Mouse (Mus musculus) megakaryocyte, embryonic 14.5 days (primary cell): ENCODE results near the gene Ddx5. TPM values are rescaled to one million over a fixed set of nuclear protein-coding genes. Genes with fewer than 3 reads are reported as not detected.
A peak's percentile ranks its signal among the peaks of the same experiment; 100 is the strongest.

ENCODE experiments used
- H3K27me3 ChIP-seq: replicated peaks from 2 replicates; pipeline ENCODE3; 2012; ENCODE audit warnings: inconsistent platforms
- H3K36me3 ChIP-seq: replicated peaks from 2 replicates; pipeline ENCODE3; 2012; ENCODE audit warnings: low read length, inconsistent platforms, mixed read lengths
- H3K4me1 ChIP-seq: 2 replicates; pipeline ENCODE4 v1.6.1; 2012; ENCODE audit warnings: inconsistent platforms
- H3K4me3 ChIP-seq: replicated peaks from 2 replicates; pipeline ENCODE3; 2012; ENCODE audit warnings: moderate library complexity, mild to moderate bottlenecking, inconsistent platforms
- H3K9me3 ChIP-seq: 2 replicates; pipeline ENCODE4 v1.6.1; 2012; ENCODE audit warnings: inconsistent platforms
- FLI1 ChIP-seq: IDR thresholded peaks from 2 replicates; pipeline ENCODE4 v1.6.1; 2012; ENCODE audit warnings: low read length, inconsistent platforms, mixed read lengths
- GATA1 ChIP-seq: IDR thresholded peaks from 3 replicates; pipeline ENCODE4 v1.6.1; 2012; ENCODE audit warnings: mixed read lengths, low read length, inconsistent platforms, borderline replicate concordance
- polyA plus RNA-seq: library from polyadenylated mRNA; stranded (reverse); fragments of >175 nt; gene quantifications from 2 replicates; pipeline ENCODE4 v1.2.3, GENCODE M21; 2012; ENCODE audit warnings: low replicate concordance; ENCODE audit not compliant: insufficient read depth

The Ddx5 gene
- 1,300 and 3,413 TPM in 2 replicates for polyA plus RNA-seq

DNA sequence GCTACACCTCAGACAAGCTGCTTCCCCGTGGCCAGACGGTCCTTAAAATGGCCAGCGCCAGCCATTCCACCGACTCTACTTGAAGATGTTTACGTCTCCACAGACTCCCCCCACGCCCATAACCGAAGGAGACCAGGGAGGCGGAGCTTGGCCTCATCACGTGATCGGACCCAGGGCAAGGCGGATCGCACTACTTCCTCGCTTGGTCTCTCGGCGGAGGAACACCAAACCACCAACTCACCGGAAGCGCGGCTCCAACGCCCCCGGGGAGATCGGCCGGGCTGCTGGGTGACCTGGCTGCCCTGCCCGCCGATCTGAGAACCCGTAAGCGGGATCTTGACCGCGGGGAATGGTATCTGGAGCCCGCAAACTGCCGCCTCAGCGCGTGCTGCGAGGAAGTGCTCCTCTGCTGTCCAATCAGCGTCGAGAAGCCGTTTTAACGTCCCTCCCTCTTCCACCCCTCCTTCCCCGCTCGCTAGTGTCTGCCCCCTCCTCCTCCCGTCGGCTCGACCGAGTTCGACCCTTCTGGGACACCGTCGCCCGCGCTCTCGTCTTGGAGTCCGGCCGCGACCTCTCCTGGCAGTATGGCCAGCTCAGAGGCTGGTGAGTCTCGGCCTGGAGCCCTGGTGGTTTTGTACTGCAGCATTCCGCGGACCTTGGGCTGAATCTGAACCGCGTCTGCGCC is at the start of gene Ddx5, which contains the start of gene Cep95:
Gene Ddx5 (minus strand): TSS at position 411 of the 685 bp plus-strand sequence.
Gene Cep95 (plus strand): TSS at position 478 of the 685 bp plus-strand sequence.
- Histone ChIP-seq H3K4me3 (peak within 1 kb of the TSS; percentile 95), H3K36me3 (peaks cover 64% of the 10 kb centered on the region), H3K9me3 (no peaks in the 10 kb centered on the region), H3K27me3 (no peaks in the 10 kb centered on the region), H3K4me1 (peaks cover 37% of the 10 kb centered on the region)
- TF ChIP-seq GATA1 (no peak), FLI1 (peak; percentile 55; the same call in 1 of the 2 replicates)

GRCm38 (mm10) chr11:106828079-106828478 is 39.1 kb upstream of the Ddx5 start:
- H3K27me3 ChIP-seq = no peaks in the 10 kb centered on the region
- H3K4me1 ChIP-seq = no peaks in the 10 kb centered on the region

DNA sequence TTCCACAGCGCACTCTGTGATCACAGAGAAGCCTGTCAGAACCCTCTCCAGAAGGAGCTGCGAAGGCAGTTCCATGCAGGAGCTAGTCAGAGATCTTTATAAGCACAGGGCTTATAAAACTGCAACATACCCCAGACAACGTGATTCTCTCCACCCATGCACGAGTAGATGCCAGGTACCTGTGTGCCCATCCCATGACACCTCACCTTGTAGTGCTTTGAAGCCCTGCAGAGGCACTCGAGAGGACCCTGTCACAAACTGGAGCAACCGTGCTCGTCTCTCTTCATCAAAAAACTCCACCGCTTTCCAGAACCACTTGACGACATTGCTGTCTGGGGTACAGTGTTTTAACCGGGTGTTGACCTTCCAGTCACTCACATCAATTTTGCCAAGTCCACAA is 35.4 kb upstream of the Ddx5 start:
- Histone ChIP-seq H3K4me1 (peaks cover 8% of the 10 kb centered on the region), H3K9me3 (no peaks in the 10 kb centered on the region), H3K27me3 (no peaks in the 10 kb centered on the region), H3K4me3 (no peak overlapping the region), H3K36me3 (peaks cover 95% of the 10 kb centered on the region)
- TF ChIP-seq FLI1 = no peak
- TF ChIP-seq GATA1 = no peak

More at GRCm38 (mm10) chr11:106828079-106828478, 39.1 kb upstream of the Ddx5 start:
- no peak overlapping the region for H3K4me3 ChIP-seq
- H3K9me3 ChIP-seq = no peaks in the 10 kb centered on the region
- peaks cover 93% of the 10 kb centered on the region for H3K36me3 ChIP-seq
- TF ChIP-seq FLI1 (no peak), GATA1 (no peak)

GRCm38 (mm10) chr11:106823741-106824140 is 34.8 kb upstream of the Ddx5 start:
- peaks cover 96% of the 10 kb centered on the region for H3K36me3 ChIP-seq
- TF ChIP-seq FLI1 = no peak
- no peak for TF ChIP-seq GATA1
- peaks cover 14% of the 10 kb centered on the region for H3K4me1 ChIP-seq
- H3K4me3 ChIP-seq = no peak overlapping the region
- no peaks in the 10 kb centered on the region for H3K27me3 ChIP-seq
- H3K9me3 ChIP-seq = no peaks in the 10 kb centered on the region

GRCm38 (mm10) chr11:106822911-106823310 is 33.9 kb upstream of the Ddx5 start:
- no peaks in the 10 kb centered on the region for H3K9me3 ChIP-seq
- H3K36me3 ChIP-seq = peaks cover 96% of the 10 kb centered on the region
- H3K27me3 ChIP-seq = no peaks in the 10 kb centered on the region
- H3K4me1 ChIP-seq = peaks cover 14% of the 10 kb centered on the region
- no peak overlapping the region for H3K4me3 ChIP-seq
- TF ChIP-seq FLI1 (no peak), GATA1 (no peak)

DNA sequence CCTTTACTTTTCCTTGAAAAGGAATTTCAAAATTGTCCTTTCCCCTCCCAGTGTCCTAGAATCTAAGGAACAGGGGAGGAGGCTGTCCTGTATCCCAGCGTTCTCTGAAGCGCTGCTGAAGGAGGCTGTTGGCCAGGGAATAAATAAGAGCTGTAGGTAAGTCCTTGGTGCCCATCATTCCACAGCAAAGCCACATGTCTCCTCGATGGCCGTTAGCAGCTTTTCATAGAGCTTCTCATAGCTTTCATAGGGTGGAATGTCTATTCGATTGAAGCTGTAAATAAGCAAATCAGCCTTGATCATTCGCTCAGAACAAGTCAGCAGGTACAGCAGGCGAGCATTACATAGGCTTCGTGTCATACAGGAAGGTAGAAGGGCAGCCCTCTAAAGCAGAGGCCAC is 33.5 kb upstream of the Ddx5 start:
- no peaks in the 10 kb centered on the region for H3K9me3 ChIP-seq
- no peak overlapping the region for H3K4me3 ChIP-seq
- TF ChIP-seq GATA1 (no peak), FLI1 (no peak)
- peaks cover 96% of the 10 kb centered on the region for H3K36me3 ChIP-seq
- no peaks in the 10 kb centered on the region for H3K27me3 ChIP-seq
- H3K4me1 ChIP-seq = peaks cover 14% of the 10 kb centered on the region

DNA sequence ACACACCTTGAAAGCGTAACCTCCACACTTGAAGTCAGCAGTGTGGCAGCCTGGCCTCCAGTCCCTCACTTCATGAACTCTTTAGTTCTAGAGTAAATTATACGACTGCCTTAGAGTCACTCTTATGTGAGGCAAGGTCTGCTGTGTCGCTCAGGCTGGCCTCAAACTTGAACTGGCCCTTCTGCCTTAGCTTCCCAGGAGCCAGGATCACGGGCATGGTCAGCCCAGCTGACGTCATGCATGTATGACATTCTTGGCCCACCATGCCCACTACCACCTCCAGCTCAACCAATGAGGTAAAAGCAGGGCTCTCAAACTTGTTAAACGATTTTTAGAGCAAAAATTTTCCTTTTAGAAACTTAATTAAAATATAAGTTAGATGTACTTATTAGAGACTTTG is 32.4 kb upstream of the Ddx5 start:
- Histone ChIP-seq H3K36me3 (peaks cover 97% of the 10 kb centered on the region), H3K4me1 (peaks cover 15% of the 10 kb centered on the region), H3K4me3 (no peak overlapping the region), H3K9me3 (no peaks in the 10 kb centered on the region), H3K27me3 (no peaks in the 10 kb centered on the region)
- no peak for TF ChIP-seq FLI1
- no peak for TF ChIP-seq GATA1

GRCm38 (mm10) chr11:106820972-106821371 is 32.0 kb upstream of the Ddx5 start:
- peak overlapping the region; percentile 12 for H3K4me3 ChIP-seq
- TF ChIP-seq FLI1 = no peak
- TF ChIP-seq GATA1 = no peak
- H3K36me3 ChIP-seq = peaks cover 97% of the 10 kb centered on the region
- peaks cover 17% of the 10 kb centered on the region for H3K4me1 ChIP-seq
- no peaks in the 10 kb centered on the region for H3K27me3 ChIP-seq
- H3K9me3 ChIP-seq = no peaks in the 10 kb centered on the region

DNA sequence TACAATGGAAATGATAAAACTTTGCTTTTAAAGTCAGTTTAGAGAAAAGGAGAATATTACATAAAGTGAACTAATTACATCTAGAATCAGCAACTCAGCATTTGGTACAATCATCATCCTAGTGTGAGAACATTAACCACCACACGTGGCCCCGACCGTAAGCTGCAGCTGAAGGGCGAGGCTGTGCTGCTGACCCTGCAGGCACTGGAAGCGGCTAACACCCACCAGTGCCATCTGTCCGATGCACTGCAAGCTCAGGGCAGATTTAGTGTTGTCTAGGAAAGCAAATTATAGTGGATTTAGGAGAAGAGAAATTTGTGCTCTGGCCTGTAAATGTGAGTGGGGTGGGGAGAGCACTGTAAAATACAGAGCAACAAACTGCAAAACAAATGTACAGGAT is 31.3 kb upstream of the Ddx5 start:
- no peak for TF ChIP-seq FLI1
- no peak for TF ChIP-seq GATA1
- Histone ChIP-seq H3K36me3 (peaks cover 97% of the 10 kb centered on the region), H3K4me3 (no peak overlapping the region), H3K4me1 (peaks cover 17% of the 10 kb centered on the region), H3K9me3 (no peaks in the 10 kb centered on the region), H3K27me3 (no peaks in the 10 kb centered on the region)

- Histone ChIP-seq H3K4me3 (no peak overlapping the region), H3K9me3 (no peaks in the 10 kb centered on the region), H3K27me3 (no peaks in the 10 kb centered on the region), H3K4me1 (peaks cover 17% of the 10 kb centered on the region), H3K36me3 (peaks cover 97% of the 10 kb centered on the region)
- TF ChIP-seq FLI1 (no peak), GATA1 (no peak)
These were observed 30.6 kb upstream of the Ddx5 start for GRCm38 (mm10) chr11:106819595-106819994.

GRCm38 (mm10) chr11:106818341-106818740 is 29.4 kb upstream of the Ddx5 start:
- no peaks in the 10 kb centered on the region for H3K27me3 ChIP-seq
- no peak overlapping the region for H3K4me3 ChIP-seq
- TF ChIP-seq FLI1 (no peak), GATA1 (no peak)
- H3K9me3 ChIP-seq = no peaks in the 10 kb centered on the region
- peaks cover 100% of the 10 kb centered on the region for H3K36me3 ChIP-seq
- peaks cover 17% of the 10 kb centered on the region for H3K4me1 ChIP-seq
